In genomic region chr12:16563427-16563826, GRCm38 (mm10) we compare ENCODE assay signal across 9 mouse cellular contexts. TPM values are rescaled to one million over a fixed set of nuclear protein-coding genes. Genes with fewer than 3 reads are reported as not detected.
DNase-seq lines count a peak whose midpoint lies in the region; ATAC-seq lines count a peak whose summit lies in the region.
"Had no signal": no experiment of that assay in that cellular context is flagged by ENCODE, and none has a peak within 500 bp of the region (broad histone marks: within the 10 kb centered on the region; RNA-seq: fewer than 3 reads in every experiment).

No protein-coding gene starts in this region.

- no peak overlapping the region for H3K27ac ChIP-seq in hindbrain, embryonic 12.5 days
- H3K27ac ChIP-seq: neural tube, embryonic 13.5 days had no signal

- H3K27me3 ChIP-seq in hindbrain, embryonic 12.5 days, result no peaks in the 10 kb centered on the region
- H3K27me3 ChIP-seq: neural tube, embryonic 13.5 days had no signal

- H3K9me3 ChIP-seq in hindbrain, embryonic 12.5 days (replicated peaks), result no peaks in the 10 kb centered on the region
- H3K9me3 ChIP-seq: neural tube, embryonic 13.5 days had no signal

- ATAC-seq in hindbrain, embryonic 12.5 days (ENCODE audit: low FRiP score), result peak; percentile 54; the same call in 1 of the 2 replicates
- 0 out of 2 replicates have a peak, but pooled peaks have one; percentile 33 for ATAC-seq in megakaryocyte, adult 5-6 weeks (ENCODE audit: poor library complexity, severe bottlenecking)
- no peak for ATAC-seq in activated CD4-positive, CD25-positive, alpha-beta regulatory T cell, adult 4 months

- H3K36me3 ChIP-seq in hindbrain, embryonic 12.5 days, result peaks cover 84% of the 10 kb centered on the region

- no peak overlapping the region for H3K4me3 ChIP-seq in hindbrain, embryonic 12.5 days
- H3K4me3 ChIP-seq: neural tube, embryonic 13.5 days had no signal

- H3K4me2 ChIP-seq in hindbrain, embryonic 12.5 days (replicated peaks), result no peak overlapping the region
- H3K4me2 ChIP-seq: neural tube, embryonic 13.5 days had no signal

- 64% methylated on average over 9 of the region's 9 CpGs for WGBS in hindbrain, embryonic 12.5 days

- peak; percentile 48 to 81 for DNase-seq in adrenal gland, adult (ENCODE audit: inconsistent age in 2 of 2, low spot score in 1 of 2)
- DNase-seq in adrenal gland, adult 8-10 months, result no peak
- DNase-seq in layer of hippocampus, postnatal 10 days (ENCODE audit: low spot score in 2 of 2), result peak; percentile 59 to 68
- DNase-seq in layer of hippocampus, adult 9-10 months (ENCODE audit: low spot score), result no peak
- DNase-seq in adrenal gland, postnatal 36 days, result peak; percentile 55 to 74

- H3K9ac ChIP-seq in hindbrain, embryonic 12.5 days, result no peak overlapping the region
- H3K9ac ChIP-seq: neural tube, embryonic 13.5 days had no signal

- no peaks in the 10 kb centered on the region for H3K4me1 ChIP-seq in hindbrain, embryonic 12.5 days
- H3K4me1 ChIP-seq: neural tube, embryonic 13.5 days had no signal

RNA-seq across cellular contexts. Expression of gene Lpin1, which starts 47.3 kb away (rescaled TPM):
- total RNA-seq in adrenal gland, adult 8-10 months (2022), result 10 to 100 TPM; 38.8 to 80.7 (median 50.8) TPM
- 10 to 100 TPM; 17.7 to 20.9 TPM for total RNA-seq in layer of hippocampus, postnatal 10 days (2021)
- 100 to 1,000 TPM in 1 of 2 experiments, 10 to 100 TPM in 1; 71.8 to 110 TPM for total RNA-seq in adrenal gland, postnatal 36 days (2021)
- 17.1 and 19.0 TPM in 2 replicates for polyA plus RNA-seq in hindbrain, embryonic 12.5 days (2016; fragmentation: Nextera tagmentation; extraction: Ambion mirVana)
- total RNA-seq in megakaryocyte, adult 5-6 weeks (2015), result 6.0 and 11.7 TPM in 2 replicates
- 6.3 and 6.6 TPM in 2 replicates for total RNA-seq in megakaryocyte, adult 5-6 weeks (2017)
- 10 to 100 TPM; 10.9 to 12.0 TPM for polyA plus RNA-seq in activated CD4-positive, CD25-positive, alpha-beta regulatory T cell, adult 4 months (2017; shearing (Covaris generic))

Comparison
In these comparisons a context has a peak if more than half of its experiments do, and no peak if none do; other contexts are left out.
1. DNase-seq: peak in adrenal gland, adult (2 of 2), layer of hippocampus, postnatal 10 days (2 of 2) and adrenal gland, postnatal 36 days (2 of 2); none in adrenal gland, adult 8-10 months (single experiment) and layer of hippocampus, adult 9-10 months (single experiment).